8 mouse cellular contexts compared by ENCODE assay signal in the genomic region with DNA sequence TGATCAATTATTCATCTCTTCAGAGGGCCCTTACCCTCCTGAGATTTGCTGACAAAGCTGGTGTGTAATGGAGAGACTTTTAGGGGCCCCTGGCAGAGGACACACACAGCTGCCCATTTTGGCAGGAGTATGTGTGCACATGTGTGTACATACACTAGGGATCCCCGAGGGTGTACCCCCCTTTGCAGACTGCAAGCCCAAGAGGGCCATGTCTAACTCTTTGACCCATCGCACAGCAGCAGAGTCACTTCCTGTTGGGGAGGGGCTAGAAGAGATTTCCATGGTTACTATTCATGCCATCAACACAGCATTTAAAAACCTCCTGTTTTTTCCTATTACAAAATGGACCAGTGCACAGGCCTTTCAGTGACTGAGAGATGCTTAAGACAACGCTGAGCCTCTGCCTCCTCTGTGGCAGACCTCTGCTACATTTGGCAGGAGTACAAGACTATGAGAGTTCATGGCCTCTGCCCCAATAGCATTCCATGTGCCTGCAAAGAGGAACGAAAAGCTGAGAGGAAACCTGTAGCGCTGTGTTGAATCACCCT. TPM values are rescaled to one million over a fixed set of nuclear protein-coding genes. Genes with fewer than 3 reads are reported as not detected.
DNase-seq lines count a peak whose midpoint lies in the region; ATAC-seq and TF ChIP-seq lines count a peak whose summit lies in the region.

No protein-coding gene starts in this region.

- WGBS in heart, embryonic 10.5 days, result 63% methylated on average over 5 of the region's 5 CpGs
- 34% methylated on average over 5 of the region's 5 CpGs for WGBS in hindbrain, embryonic 13.5 days
- 10% methylated on average over 5 of the region's 5 CpGs for WGBS in small intestine, adult 2 months

- H3K4me2 ChIP-seq in hindbrain, embryonic 13.5 days, result 0 out of 2 replicates have a peak overlapping the region, but pooled peaks have one; percentile 4

- no peak overlapping the region for H3K9ac ChIP-seq in hindbrain, embryonic 13.5 days

- ATAC-seq in hindbrain, embryonic 13.5 days (ENCODE audit: low FRiP score), result peak; percentile 76
- no peak for ATAC-seq in frontal cortex, adult (ENCODE audit: low TSS enrichment)

- no peaks in the 10 kb centered on the region for H3K27me3 ChIP-seq in heart, embryonic 10.5 days (ENCODE audit: insufficient read depth, poor library complexity, severe bottlenecking)
- H3K27me3 ChIP-seq in hindbrain, embryonic 13.5 days, result no peaks in the 10 kb centered on the region
- no peaks in the 10 kb centered on the region for H3K27me3 ChIP-seq in small intestine, adult 2 months (ENCODE audit: control insufficient read depth, insufficient read depth, low read length)

- H3K27ac ChIP-seq in heart, embryonic 10.5 days, result no peak overlapping the region
- H3K27ac ChIP-seq in hindbrain, embryonic 13.5 days, result peak overlapping the region; percentile 69
- peak overlapping the region; percentile 46 for H3K27ac ChIP-seq in small intestine, adult 2 months (ENCODE audit: insufficient read depth, low read depth, low read length)

- peaks cover 13% of the 10 kb centered on the region for H3K36me3 ChIP-seq in heart, embryonic 10.5 days
- H3K36me3 ChIP-seq in hindbrain, embryonic 13.5 days, result peaks cover under 1% of the 10 kb centered on the region; the same call in 1 of the 2 replicates
- no peaks in the 10 kb centered on the region for H3K36me3 ChIP-seq in small intestine, adult 2 months (ENCODE audit: control insufficient read depth, insufficient read depth, low read length)

- no peak for TF ChIP-seq POLR2A in small intestine, adult 2 months (IDR thresholded peaks at IDR 0.05; ENCODE audit: low read depth, low read length)

- intact Hi-C loops in left cerebral cortex, postnatal 25 days (cut with DNase I), result loop anchor here (2.0 kb wide), 1 partner anchor 28 kb away; no protein-coding TSS in a partner anchor

- H3K4me3 ChIP-seq in heart, embryonic 10.5 days, result no peak overlapping the region
- no peak overlapping the region for H3K4me3 ChIP-seq in hindbrain, embryonic 13.5 days
- no peak overlapping the region for H3K4me3 ChIP-seq in small intestine, adult 2 months (ENCODE audit: low read depth, low read length)

- DNase-seq in heart, adult 8-10 months (ENCODE audit: low spot score), result peak; percentile 52
- no peak for DNase-seq in heart, embryonic 10.5 days (ENCODE audit: low spot score)
- peak; percentile 61 for DNase-seq in adrenal gland, postnatal 14 days
- DNase-seq in lung, postnatal 25 days (ENCODE audit: low spot score), result peak; percentile 41
- no peak for DNase-seq in left cerebral cortex, postnatal 25 days (ENCODE audit: low spot score in 2 of 2)

- no peak for TF ChIP-seq CTCF in small intestine, adult 2 months (IDR thresholded peaks at IDR 0.05; ENCODE audit: extremely low read depth, insufficient read length, insufficient replicate concordance, low read depth, low read length)

- H3K9me3 ChIP-seq in heart, embryonic 10.5 days, result no peaks in the 10 kb centered on the region
- H3K9me3 ChIP-seq in hindbrain, embryonic 13.5 days, result no peaks in the 10 kb centered on the region

- peaks cover 61% of the 10 kb centered on the region for H3K4me1 ChIP-seq in heart, embryonic 10.5 days
- peaks cover 91% of the 10 kb centered on the region for H3K4me1 ChIP-seq in hindbrain, embryonic 13.5 days (replicated peaks)
- peaks cover 45% of the 10 kb centered on the region for H3K4me1 ChIP-seq in small intestine, adult 2 months (ENCODE audit: control insufficient read depth, insufficient read depth, insufficient read length, low read length)

RNA-seq across cellular contexts. Expression of a gene that starts 46.0 kb away (rescaled TPM):
- total RNA-seq in heart, adult 8-10 months (2022), result 10 to 100 TPM; 15.5 to 19.8 (median 17.2) TPM
- polyA plus RNA-seq in heart, embryonic 10.5 days (2016; fragmentation: Nextera tagmentation; extraction: Ambion mirVana), result 29.8 and 31.3 TPM in 2 replicates
- 49.9 and 61.8 TPM in 2 replicates for total RNA-seq in adrenal gland, postnatal 14 days (2021)
- 69.8 and 75.4 TPM in 2 replicates for polyA plus RNA-seq in hindbrain, embryonic 13.5 days (2015; fragmentation: Nextera tagmentation; extraction: Ambion mirVana)
- 9.0 and 15.4 TPM in 2 replicates for polyA plus RNA-seq in small intestine, adult 2 months (2012; rRNA removed)
- total RNA-seq in left cerebral cortex, postnatal 25 days (2021), result 10 to 100 TPM; 86.4 to 87.3 TPM

Comparison
In these comparisons a context has a peak if more than half of its experiments do, and no peak if none do; other contexts are left out.
1. DNase-seq: peak in heart, adult 8-10 months (single experiment), adrenal gland, postnatal 14 days (single experiment) and lung, postnatal 25 days (single experiment); none in heart, embryonic 10.5 days (single experiment) and left cerebral cortex, postnatal 25 days (0 of 2).